Mouse (Mus musculus) B cell, adult 62 days (primary cell): Measurements from ENCODE around the gene Omg. TPM values are rescaled to one million over a fixed set of nuclear protein-coding genes. Genes with fewer than 3 reads are reported as not detected.

Experiments
- total RNA-seq: library from RNA; stranded (reverse); gene quantifications from 4 replicates; pipeline ENCODE4 v1.2.4, GENCODE M21; 2023

Omg gene
- 0.26 to 0.60 TPM (median 0.41 TPM) in 3 of 4 replicates, not detected in the other for total RNA-seq

DNA sequence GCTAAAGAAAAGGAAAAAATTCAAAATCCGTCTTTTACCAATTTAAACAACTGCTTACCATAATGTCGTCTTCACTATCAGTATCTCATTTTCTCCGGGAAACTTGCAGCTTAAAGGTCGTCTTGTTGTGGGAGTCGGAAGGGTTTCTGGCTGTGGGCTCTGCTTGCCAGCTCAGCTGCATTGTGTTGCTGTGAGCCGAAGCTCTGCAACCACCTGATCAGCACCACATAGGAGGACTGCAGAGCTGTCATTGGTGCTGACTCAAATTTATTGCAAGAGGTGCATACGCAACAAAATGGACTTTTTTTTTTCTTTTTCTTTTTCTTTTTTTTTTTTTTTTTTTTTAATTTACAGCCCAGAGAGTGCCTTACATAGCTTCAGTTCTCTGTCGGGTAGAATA lies at the start of gene Omg:
Gene Omg (minus strand): TSS at position 240 of the 400 bp plus-strand sequence.

DNA sequence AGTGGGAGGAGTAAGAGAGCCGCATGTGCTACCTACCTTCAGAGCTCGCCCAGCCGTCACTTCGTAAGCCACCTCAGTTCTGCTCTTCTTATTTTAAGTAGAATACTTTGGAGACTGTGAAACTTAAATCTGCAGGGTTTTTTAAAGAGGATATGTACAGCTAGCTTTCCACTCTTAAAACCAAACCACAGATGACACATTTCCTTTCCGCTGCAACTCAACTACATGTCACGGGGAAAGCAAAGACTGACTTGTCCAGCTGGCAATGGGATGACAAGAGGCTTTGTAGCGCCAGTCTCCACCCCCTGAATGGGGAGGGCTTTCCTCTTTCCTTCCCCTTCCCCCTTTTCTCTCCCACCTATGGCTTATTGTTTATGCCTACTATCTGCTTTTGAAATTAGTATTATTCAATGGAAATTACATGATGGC lies 26.5 kb upstream of the Omg start, which contains the start of the genes Evi2 and Evi2a:
Gene Evi2 (minus strand): TSS at position 257 of the 429 bp plus-strand sequence.
Gene Evi2a (minus strand): TSS at position 277 of the 429 bp plus-strand sequence.

DNA sequence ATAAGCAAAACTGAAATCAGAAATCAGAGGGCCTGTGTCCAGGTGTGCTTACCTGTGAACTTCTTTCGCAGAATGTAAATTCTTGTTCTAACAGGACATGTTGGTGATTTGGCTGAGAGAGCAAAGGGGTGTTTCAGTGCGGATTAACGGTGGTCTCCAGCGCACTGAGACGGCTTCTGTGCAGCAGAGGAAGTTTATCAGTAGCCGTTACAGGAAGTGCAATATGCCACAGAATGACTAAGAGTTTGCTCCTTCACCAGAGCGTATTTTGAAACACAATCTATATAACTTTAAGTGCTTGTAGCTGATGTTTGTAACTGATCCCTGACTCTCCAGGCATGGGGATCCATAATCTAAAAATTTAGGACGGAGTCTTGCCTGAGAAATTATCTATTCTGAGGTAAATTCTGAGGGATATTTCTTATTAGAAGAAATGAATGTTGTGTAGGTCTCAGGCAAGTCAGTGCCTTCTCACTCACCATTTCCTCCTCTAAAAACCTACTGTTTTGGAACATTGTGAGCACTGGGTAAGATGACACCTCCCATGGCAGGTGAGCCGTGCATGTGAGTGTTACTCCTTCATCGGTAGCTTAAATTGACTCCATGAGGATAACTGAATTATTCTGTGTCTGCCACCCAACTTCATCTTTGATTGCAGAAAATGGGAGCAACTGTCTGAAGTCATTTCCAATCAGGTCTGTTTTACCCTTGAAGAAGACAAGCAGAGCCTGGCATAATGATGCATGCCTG lies 19.9 kb upstream of the Omg start, which contains the start of gene Evi2b:
Gene Evi2b (minus strand): TSS at position 203 of the 750 bp plus-strand sequence.

Other genes with a start within 250 kb of the Omg start
- gene Wsb1, start 249.4 kb downstream of the Omg start, total RNA-seq = 156 to 180 TPM (median 169 TPM) in 4 replicates
- 2.3 to 3.9 TPM (median 2.5 TPM) in 4 replicates for gene Gm9964, start 207.2 kb downstream of the Omg start, total RNA-seq
- 29.6 to 38.8 TPM (median 32.1 TPM) in 4 replicates for gene Nf1, start 164.4 kb downstream of the Omg start, total RNA-seq
- 156 to 169 TPM (median 160 TPM) in 4 replicates for gene Evi2b, start 19.7 kb upstream of the Omg start, total RNA-seq
- gene Evi2, start 26.5 kb upstream of the Omg start, total RNA-seq = 5.7 to 7.8 TPM (median 7.3 TPM) in 4 replicates
- gene Evi2a, start 26.5 kb upstream of the Omg start, total RNA-seq = 57.4 to 77.5 TPM (median 66.8 TPM) in 4 replicates
- gene Rab11fip4, start 87.1 kb upstream of the Omg start, total RNA-seq = 0.77 to 1.3 TPM (median 1.0 TPM) in 4 replicates